Mouse (Mus musculus) cerebellum, postnatal 10 days (tissue): ENCODE results near the gene Plekha6.

Experiments used
- DNase-seq, 2 experiments: peaks; one replicate each; pipeline ENCODE4 v3.0.0; 2021; ENCODE audit warnings: mixed read lengths in 2 of 2

The Plekha6 gene

DNA sequence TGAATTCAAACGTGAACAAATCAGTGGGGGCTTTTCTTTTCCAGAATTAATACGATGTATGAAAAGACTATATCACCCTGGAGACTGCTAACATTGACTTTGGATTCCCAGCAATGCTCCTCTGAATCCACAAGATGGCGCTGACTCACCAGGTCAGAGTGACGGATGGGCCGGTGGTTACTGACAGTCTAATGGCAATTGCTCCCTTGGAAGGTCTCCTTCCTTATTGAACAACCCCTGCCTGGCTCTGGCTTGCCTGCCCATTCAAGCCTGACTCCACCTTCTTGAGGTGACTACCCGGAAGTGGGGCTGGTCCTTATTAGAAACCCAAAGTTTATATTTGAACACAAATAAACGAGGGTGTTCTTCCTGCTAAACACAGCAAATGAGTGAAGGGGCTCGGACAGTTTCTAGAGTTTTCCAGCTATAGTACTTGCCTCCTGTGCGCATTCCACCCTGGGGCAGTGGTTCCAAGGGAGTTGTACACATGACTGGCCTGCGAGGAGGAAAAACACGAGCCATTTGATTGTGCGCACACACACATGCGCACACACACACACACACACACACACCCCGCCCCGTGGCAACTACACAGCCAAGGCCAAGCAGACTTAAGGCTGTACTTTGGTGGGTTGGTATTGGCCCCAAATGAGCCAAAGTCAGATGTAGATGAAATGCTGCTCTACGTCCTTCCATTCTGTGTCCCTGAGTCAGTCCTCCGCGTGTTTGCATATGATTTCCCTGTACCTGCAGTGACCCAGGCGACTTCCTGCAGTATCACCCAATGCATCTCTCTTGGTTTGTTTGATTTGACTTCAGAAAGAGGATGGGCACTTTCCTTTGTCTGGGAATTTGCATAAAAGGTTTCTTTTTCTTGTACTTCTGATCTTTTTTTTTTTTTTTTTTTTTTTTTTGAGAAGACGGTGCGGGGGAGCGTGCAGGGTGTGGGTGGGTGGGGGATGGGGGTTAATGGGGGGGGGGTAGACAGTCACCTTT is 17.7 kb upstream of the Plekha6 start:
- peak; percentile 75 to 84 for DNase-seq

DNA sequence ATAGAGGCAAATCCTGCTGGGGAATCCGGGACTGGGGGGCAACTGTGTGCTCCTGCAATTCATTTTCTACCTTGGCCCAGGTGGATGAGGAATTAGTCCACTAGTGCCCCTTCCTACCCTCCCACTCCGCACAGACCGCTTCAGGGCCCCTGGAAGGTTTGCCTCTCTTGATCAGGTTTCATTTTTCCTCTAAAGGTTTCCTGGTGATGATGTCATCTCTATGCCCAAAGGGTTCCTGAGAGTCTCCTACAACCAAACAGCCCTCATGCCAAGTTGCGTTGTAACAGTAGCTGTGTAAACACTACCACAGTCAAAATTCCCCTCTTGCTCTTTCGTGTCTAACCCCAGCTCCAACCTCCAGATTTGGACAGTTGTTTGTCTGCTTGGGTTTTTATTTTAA is 16.7 kb upstream of the Plekha6 start:
- DNase-seq: no peak

DNA sequence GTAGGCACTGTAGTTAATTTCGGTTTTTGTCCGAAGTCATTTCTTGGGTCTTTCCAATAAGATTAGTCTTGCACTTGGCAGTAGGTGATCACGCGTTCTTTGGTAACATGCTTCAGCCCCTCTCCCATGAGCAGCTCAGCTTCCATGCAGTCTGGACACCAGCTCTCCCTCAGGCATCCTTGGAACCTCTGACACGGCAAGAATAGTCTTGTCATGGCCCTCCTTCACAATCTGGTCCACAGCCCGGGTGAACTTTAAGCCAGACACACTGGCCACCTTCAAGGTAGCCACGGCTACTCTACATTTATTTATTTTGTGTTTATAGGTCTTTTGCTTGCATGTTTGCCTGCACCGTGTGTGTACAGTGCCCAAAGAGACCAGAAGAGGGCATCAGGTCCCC is 15.9 kb upstream of the Plekha6 start:
- no peak for DNase-seq

DNA sequence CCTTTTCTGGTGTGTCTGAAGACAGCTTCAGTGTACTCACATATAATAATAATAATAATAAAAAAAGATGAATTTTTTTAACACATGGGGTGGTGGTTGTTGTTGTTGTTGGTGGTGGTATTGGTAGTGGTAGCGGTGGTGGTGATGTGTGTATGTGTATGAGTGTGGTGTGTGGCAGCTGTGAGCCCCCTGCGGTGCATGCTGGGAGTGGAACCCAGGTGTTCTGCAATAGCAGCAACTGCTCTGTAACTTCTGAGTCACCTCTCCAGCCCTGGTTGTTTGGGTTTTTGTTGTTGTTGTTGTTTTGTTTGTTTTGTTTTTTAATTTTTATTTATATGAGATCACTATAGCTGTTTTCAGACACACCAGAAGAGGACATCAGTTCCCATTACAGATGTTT is 13.5 kb upstream of the Plekha6 start:
- no peak for DNase-seq

DNA sequence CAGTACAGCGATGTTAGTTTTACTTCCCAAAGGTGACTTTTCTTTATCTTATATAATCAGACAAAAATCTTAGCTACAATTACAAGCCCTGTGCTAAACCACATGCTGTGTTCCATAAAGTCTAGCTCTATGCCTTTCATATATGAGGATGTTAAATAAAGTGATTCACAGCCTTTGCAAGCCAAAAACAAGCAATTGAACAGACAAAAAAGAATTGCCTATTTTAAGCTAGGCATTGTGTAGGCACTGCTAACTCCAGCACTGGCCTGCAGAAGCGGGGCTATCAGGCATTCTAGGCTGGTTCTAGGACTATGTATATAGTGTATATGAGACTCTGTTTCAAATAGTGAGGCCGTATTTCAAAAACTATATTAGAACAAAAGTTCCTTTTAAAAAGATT is 11.8 kb upstream of the Plekha6 start:
- DNase-seq: no peak

DNA sequence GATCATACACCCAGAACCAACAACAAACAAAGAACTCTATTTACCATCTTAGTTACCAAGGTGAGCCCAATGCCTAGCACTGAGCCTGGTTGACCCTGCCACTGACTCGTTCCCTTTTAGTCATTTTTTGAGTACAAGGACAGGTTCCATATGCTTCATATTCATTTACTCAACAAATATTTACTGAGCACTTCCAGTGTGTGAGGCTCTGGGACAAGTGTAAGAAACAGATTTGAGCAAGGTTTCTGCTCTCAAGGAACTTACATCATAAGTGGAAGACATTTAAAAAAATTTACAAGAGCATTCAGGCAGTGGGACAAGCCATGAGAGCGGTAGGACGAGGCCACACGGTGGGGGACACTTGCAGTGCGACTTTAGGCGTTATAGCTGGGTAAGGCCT is 8.7 kb upstream of the Plekha6 start:
- no peak for DNase-seq

DNA sequence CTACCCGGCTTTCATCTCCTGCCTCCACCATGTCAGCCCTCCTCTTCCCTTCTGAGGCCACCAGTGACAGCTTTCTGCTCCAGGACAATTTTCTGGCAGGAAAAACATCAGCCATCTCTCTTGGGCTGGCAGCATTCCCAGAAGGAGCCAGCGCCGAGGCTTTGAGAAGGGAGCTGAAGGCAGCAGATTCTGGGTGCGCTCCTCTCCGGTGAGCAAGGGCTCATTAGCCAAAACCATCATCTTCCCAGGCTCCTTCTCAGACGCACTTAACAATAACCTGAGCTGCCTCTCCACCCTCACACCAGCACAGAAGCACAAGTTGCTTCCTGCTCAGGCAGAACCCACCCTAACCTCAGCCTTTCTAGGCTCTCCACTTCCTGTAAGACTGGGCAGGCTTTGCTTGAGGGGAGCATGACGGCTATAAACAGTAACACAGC is 4.9 kb upstream of the Plekha6 start:
- peak; percentile 67 to 73 for DNase-seq

DNA sequence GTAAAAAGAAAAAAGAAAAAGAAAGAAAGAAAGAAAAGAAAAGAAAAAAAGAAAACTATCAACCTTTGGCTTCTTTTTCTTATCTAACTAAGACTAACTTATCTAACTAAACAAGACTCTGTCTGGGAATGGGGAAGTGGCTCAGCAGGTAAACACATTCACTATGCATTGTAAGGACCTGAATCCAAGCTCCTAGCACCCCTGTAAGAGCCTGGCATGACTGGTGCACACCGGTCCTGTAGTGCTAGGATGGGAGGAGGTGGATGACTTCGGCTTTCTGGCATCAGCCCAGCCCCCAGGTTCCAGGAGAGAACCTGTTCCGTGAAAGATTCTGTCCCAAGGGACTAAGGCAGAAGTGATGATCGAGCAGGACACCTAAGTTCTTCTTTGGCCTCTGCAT is 2.5 kb upstream of the Plekha6 start:
- no peak for DNase-seq

DNA sequence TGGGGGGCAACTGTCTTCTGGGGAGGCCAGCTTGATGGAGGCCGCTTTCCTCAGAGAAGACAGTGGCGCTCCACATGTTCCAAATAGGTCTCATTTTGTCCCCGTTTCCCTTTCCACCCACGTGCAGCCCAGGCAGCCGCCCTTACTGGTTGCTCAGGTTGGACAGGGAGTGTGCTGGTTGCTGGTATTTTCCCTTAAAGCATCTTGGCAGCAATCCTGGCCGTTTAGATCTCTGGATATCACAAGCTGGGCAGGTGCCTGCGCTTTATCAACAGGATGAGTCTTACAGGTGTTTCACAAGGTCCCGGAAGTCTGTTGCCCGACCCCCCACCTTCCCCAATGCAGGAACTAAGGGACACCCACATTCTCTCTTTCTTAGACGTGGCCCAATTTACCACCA is 2.0 kb upstream of the Plekha6 start:
- no peak for DNase-seq

DNA sequence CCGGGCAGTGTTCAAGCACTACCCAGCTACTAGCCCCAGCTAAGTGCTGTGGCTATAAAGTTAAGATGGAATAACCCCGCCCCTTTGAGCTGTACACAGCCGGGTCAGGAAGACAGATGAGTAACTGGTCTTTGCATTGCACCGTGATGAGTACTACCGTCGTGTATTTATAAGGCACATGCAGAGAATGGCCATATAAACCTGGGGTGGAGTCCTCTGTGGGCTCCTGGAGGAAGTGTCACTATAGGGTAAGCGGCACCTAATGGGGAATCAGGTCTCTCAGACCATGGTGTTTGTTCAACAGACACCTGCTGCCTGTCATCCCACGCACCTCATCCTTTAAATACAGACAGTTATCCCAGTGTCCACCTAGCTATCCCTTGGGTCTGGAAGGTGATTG is 1.0 kb upstream of the Plekha6 start:
- DNase-seq: no peak

DNA sequence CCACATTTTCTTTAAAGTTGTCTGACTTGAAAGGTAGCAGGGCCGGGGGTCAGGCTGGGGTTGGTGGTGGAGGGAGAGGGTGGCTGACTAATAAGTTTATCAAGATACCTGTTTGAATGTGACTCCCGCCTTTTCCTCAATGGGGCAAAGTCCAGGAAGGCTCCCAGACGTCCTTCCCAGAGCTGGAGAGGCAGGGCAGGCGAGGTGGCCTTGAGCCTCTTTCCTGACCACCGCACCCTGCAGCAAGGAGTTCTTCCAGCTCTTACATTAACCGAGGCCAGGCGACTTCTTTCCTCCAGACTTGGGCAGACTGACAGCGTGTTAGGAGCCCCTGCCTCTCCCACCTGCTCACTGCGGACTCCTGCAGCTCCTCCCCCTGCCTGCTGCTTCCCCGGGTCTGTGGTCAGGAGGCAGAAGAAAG is 591 bp downstream of the Plekha6 start:
- peak; percentile 41 to 61 for DNase-seq

DNA sequence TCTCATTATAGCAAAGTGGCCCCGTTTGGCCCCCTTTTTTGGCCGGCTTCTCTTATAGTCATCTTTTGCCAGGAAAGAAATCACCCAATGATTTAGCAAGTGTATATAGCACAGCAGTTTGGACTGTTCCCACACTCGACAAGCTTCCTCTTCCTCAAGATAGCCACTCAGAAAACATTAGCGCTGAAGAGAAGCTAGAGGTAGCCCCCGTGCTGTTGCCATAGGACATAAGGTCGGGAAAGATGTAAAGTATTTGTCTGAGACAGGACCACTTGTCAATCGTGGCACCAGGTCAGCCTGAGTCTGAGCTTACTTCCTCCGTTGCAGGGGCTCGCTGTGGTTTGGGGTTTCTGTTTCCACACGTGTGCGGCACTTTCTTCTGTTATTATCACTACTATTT is 1.1 kb downstream of the Plekha6 start:
- no peak for DNase-seq

DNA sequence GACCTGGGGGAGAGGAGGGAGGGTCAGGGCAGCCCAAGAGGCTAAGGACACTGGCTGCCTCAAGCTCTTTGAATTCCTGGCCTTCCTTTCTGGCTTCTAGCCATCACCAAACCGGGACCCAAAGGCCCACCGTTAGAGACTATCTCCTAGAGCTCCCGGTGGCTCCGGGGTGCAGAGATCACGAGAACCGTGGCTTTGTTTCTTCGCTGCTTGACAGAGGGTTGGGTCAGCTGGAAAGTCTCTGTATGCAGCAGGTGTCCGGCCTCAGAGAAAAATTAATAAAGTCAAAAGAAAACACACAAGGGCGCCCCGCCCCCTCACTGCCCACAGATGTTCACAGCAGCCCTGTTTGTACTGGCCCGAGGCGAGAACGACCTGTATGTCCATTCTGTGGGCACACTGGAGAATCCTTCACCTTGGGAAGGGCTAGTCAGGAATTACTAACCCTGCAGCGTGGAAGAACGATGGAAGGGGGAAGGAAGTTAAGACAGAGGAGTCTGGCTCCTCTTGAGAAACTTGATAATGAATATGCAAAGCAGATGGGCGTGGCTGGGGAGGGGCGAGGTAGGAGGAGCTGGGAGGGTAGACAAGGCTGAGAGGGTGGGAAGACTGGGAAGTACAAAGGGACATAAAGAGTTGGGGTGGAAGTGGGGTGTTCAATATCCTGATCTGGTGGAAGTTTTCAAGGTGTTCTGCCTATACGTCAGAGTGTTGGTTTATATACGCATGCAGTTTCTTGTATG is 4.5 kb downstream of the Plekha6 start:
- DNase-seq: no peak

DNA sequence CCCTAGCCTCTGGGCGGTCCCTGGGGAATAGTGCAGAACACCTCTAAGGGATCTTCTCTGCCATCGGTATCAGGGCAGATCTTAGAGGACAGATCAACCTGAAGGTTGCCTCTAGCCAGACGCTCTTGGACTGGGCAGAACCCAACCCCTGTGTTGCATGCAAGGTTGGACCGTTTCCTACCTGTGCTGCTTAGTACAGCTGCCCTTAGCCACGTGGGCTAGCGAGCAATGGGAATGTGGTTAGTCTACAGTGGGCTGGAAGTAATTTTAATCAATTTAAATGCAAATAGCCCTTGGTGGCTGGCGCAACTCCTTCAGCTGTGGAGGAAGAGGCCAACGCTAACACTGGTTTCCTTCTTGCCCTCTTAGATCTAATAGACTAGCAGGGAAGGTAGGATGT is 6.2 kb downstream of the Plekha6 start:
- no peak for DNase-seq

DNA sequence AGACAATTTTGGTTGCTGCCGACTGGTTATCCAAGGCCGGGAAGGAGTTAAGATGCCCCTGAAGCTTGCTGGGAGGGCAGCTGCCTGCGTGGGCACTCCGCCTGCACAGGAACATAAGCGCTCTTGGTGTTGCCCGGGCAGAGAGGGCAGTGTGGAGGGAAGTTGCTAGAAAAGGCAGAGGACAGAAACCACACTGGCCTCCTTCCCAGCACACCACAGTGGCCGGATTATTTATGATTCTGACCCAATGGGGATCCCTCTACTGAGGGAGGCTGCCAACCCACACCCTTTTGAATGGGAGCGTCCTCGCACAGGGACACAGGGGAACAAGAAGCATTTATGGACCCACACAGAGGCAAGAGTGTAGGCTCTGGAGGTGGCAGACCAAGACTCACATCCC is 7.3 kb downstream of the Plekha6 start:
- peak; percentile 64 to 72 for DNase-seq

DNA sequence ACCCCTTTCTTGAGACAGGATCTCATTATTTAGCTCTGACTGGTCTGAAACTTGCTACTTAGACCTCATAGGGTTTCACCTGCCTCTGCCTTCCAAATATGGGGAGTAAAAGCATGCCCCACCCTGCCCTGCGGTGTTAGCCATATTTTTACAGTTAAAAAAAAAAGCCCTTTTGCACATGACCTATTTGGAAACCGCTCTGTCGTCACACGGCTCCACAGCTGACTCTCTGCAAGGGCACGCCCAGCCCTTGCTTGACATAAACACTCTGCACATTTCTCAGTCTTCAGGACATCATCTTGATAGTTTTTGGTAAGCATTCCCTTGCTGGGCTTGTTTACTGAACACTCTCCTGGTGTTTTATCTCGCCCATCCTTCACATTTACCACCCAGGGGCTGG is 11.1 kb downstream of the Plekha6 start:
- DNase-seq: no peak

DNA sequence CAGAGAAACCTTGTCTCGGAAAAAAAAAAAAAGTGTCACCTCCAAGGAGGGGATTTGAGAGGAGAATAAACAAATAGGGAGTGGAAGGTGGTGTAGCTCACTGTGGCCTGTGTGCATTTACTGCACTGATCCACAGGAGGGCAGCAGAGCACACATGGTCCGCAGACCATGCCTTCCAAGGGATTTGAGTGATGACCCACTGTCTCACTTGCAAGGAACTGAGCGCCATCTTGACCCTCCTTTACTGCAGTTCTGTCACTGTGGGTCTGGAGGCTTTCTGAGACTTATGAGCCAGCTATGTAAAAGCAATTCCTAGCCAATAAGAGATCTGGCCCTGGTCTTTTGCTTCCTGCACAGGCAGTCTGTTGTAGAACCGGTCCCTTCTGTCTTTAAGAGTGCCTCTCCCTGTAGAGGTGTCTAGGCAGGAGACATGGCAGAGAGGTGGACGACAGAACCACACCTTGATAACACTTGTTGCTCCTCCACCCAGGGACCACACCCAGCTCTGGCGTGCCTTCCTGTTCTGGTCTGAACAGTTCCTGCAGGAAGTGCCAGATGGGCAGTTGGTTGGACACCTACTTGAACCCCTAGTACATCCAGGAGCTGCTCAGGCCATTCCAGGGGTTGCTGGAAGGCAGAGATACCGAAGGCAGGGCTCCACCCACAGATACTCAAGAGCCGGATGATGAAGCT is 13.6 kb downstream of the Plekha6 start:
- peak; percentile 86 to 88 for DNase-seq

DNA sequence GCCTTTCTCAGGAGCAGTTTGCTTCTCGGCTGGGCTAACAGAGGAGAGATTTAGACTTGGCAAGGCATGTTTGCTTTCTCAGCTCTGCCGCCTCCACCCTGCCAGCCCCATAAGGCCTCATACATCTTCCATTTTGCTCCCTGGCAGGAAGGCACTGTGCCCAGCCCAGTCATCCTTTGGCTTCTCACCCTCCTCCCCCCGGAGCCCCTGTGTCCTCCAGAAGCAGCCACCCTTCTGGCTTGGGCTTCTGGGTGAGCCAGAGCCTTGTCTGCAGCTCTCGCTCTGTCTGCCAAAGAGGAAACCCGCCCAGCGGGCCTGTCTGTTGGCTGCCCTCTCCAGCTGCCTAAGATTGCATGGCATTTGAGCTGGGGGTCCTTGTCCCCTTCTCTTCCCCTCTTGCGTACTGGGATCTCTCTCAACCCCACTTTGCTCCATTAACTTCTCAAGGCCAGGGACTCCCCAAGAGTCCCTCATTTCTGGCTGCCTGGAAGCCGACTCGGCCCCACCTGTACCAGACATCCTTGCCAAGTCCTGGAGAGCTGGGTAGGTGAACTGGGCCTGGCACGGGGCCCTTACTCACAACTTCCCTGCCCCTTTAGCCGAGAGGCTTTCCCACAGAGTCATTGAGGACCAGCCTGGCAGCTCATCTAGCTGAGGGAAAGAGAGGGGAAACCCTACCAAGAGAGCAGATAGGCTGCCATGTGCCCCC is 14.9 kb downstream of the Plekha6 start:
- DNase-seq: peak; percentile 89 to 94

DNA sequence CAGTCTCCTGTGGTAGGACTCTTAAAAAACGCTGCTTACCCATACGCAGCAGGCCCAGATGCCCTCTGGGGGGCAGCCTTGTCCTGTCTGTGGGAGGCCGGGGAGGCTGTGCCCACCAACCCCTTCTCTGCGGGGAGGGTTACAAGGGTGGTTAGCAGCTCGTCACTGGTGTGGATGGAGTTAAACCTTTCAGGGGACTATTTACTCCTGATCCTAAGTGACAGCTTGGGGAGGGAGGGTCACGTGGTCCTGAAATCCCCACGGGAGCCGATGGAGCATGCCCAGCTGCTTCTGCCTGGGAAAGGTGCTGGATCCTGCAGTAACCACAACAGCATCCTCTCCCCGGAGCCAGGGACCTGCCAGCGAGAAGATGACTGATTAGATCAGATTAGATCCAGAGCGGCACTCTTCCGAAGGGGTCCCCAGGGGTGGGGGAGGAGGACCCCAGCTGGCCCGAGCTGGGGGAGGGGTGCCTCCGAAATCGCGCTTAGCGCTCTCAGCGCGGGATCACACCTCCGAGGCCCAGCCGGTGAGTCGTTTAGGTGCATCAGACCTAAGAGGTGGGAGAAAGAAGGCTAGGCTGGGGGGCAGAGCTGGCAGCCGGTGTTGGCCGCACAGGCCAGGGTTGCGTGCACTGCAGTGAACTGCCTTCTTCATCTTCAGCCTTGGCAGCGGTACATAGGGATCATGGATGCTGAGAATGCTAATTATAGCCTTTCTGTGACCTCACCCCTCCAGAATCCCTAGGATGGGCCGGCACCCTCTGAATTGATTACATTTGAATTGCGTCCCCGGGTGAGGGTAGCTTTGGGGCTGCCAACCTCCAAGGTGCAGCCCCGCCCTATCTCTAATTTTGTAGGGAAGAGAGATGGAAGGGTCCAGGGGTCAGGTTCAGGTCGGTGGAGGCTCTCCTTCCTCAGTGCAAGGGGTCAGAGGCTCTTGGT is 17.3 kb downstream of the Plekha6 start:
- peak; percentile 91 to 95 for DNase-seq

DNA sequence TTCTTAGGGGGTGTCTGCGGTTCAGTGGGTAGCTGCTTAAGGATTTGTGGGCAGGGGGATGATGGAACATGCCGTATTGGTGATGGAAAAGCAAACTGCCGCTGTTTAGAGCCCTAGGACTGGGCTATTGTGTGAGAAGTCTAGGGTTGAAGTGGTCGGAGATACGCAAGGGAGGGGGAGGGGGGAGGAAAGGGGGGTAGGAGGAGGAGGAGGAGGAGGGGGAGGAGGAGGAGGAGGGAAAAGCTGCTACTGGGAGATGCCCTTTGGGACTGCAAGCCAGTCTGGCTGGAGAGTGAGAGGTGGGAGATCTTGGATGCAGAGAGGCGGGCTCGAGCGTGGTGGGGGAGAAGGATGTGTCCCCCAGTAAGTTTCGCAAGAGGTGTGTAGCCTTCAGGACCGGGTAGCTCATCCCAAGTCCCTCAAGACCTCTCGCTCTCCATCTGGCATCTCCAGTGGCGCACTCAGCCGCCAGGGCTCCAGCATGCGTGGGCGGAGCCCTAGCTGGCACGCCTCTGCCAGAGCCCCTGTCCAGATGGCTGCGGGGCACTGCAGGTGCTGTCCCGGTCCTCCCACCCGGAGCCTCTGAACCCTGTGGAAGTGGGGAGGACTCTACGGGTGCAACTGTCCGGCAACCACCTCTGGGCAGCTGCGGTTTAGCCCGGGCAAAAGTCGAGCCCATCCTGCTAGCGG is 18.2 kb downstream of the Plekha6 start:
- DNase-seq: peak; percentile 84 to 91

DNA sequence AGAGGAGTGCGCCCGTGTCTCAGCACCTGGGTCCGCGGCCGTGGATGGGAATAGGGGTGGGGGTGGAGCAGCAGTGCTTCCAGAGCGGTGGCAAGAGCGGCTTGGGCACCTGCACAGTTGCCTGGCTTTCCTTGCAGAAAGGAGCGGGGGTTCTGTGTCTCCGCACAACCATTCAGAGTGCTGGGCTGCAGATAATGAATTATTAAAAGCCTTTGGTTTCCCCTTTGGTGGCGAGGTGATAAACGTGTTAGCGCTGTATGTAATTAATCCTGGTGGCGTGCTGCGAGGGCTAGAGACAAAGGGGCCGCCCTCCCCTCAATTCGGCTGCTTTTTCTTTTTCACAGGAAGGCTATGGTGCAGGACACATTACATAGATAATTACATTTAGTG is 18.7 kb downstream of the Plekha6 start:
- peak in 1 of 2 experiments; percentile 82 for DNase-seq
